Comparison of ENCODE assay signal across 8 mouse cellular contexts in genomic region chr1:65177452-65177851, GRCm38 (mm10). TPM values are rescaled to one million over a fixed set of nuclear protein-coding genes. Genes with fewer than 3 reads are reported as not detected.
DNase-seq lines count a peak whose midpoint lies in the region; ATAC-seq lines count a peak whose summit lies in the region.

No protein-coding gene starts in this region.

- H3K4me3 ChIP-seq in heart, embryonic 10.5 days: peak overlapping the region; percentile 82
- H3K4me3 ChIP-seq in embryonic facial prominence, embryonic 15.5 days (replicated peaks): peak overlapping the region; percentile 78
- H3K4me3 ChIP-seq in limb, embryonic 10.5 days: peak overlapping the region; percentile 82
- H3K4me3 ChIP-seq in midbrain, embryonic 15.5 days: peak overlapping the region; percentile 77

- H3K4me2 ChIP-seq in embryonic facial prominence, embryonic 15.5 days (replicated peaks): peak overlapping the region; percentile 66
- H3K4me2 ChIP-seq in midbrain, embryonic 15.5 days: peak overlapping the region; percentile 60

- peaks cover 22% of the 10 kb centered on the region for H3K36me3 ChIP-seq in heart, embryonic 10.5 days
- peaks cover 14% of the 10 kb centered on the region; the same call in 1 of the 2 replicates for H3K36me3 ChIP-seq in embryonic facial prominence, embryonic 15.5 days
- H3K36me3 ChIP-seq in limb, embryonic 10.5 days: peaks cover 24% of the 10 kb centered on the region
- H3K36me3 ChIP-seq in midbrain, embryonic 15.5 days (replicated peaks): no peaks in the 10 kb centered on the region

- DNase-seq in heart, embryonic 10.5 days (ENCODE audit: low spot score): no peak
- no peak for DNase-seq in heart, postnatal 4 days
- no peak for DNase-seq in limb, embryonic 10.5 days (ENCODE audit: low spot score)
- DNase-seq in embryo, embryonic 9.5 days (ENCODE audit: extremely low spot score): no peak
- no peak for DNase-seq in ovary, adult 18-20 months (ENCODE audit: low spot score)
- no peak for DNase-seq in ovary, postnatal 36 days (ENCODE audit: low spot score)

- H3K4me1 ChIP-seq in heart, embryonic 10.5 days: peaks cover 8% of the 10 kb centered on the region; the same call in 1 of the 2 replicates
- H3K4me1 ChIP-seq in embryonic facial prominence, embryonic 15.5 days: 0 out of 2 replicates have a peak, but pooled peaks cover 9% of the 10 kb centered on the region
- peaks cover 11% of the 10 kb centered on the region; the same call in 1 of the 2 replicates for H3K4me1 ChIP-seq in limb, embryonic 10.5 days
- peaks cover 37% of the 10 kb centered on the region for H3K4me1 ChIP-seq in midbrain, embryonic 15.5 days

- H3K9ac ChIP-seq in embryonic facial prominence, embryonic 15.5 days: 0 out of 2 replicates have a peak overlapping the region, but pooled peaks have one; percentile 28
- peak overlapping the region; percentile 90; the same call in 1 of the 2 replicates for H3K9ac ChIP-seq in midbrain, embryonic 15.5 days

- H3K27ac ChIP-seq in heart, embryonic 10.5 days: no peak overlapping the region
- H3K27ac ChIP-seq in embryonic facial prominence, embryonic 15.5 days (replicated peaks): peak overlapping the region; percentile 98
- H3K27ac ChIP-seq in limb, embryonic 10.5 days: no peak overlapping the region
- H3K27ac ChIP-seq in midbrain, embryonic 15.5 days: peak overlapping the region; percentile 97; the same call in 1 of the 2 replicates

- no peaks in the 10 kb centered on the region for H3K9me3 ChIP-seq in heart, embryonic 10.5 days
- H3K9me3 ChIP-seq in embryonic facial prominence, embryonic 15.5 days (replicated peaks): no peaks in the 10 kb centered on the region
- no peaks in the 10 kb centered on the region for H3K9me3 ChIP-seq in limb, embryonic 10.5 days (replicated peaks)
- H3K9me3 ChIP-seq in midbrain, embryonic 15.5 days: no peaks in the 10 kb centered on the region

- ATAC-seq in embryonic facial prominence, embryonic 15.5 days (ENCODE audit: insufficient number of reproducible peaks, low FRiP score, low TSS enrichment, low read depth): no peak
- ATAC-seq in midbrain, embryonic 15.5 days (replicated peaks): no peak

- H3K27me3 ChIP-seq in heart, embryonic 10.5 days (ENCODE audit: insufficient read depth, poor library complexity, severe bottlenecking): no peaks in the 10 kb centered on the region
- H3K27me3 ChIP-seq in embryonic facial prominence, embryonic 15.5 days: no peaks in the 10 kb centered on the region
- H3K27me3 ChIP-seq in limb, embryonic 10.5 days (ENCODE audit: low read depth, poor library complexity, severe bottlenecking): no peaks in the 10 kb centered on the region
- H3K27me3 ChIP-seq in midbrain, embryonic 15.5 days (replicated peaks): no peaks in the 10 kb centered on the region

- WGBS in heart, embryonic 10.5 days: 74% methylated on average over 3 of the region's 3 CpGs
- WGBS in embryonic facial prominence, embryonic 15.5 days: 10% methylated on average over 3 of the region's 3 CpGs
- WGBS in limb, embryonic 10.5 days: 73% methylated on average over 3 of the region's 3 CpGs
- 58% methylated on average over 3 of the region's 3 CpGs for WGBS in midbrain, embryonic 15.5 days

RNA-seq across cellular contexts. Expression of gene Idh1, which starts 8.8 kb away (rescaled TPM):
- polyA plus RNA-seq in heart, embryonic 10.5 days (2016; fragmentation: Nextera tagmentation; extraction: Ambion mirVana): 92.2 and 111 TPM in 2 replicates
- 10 to 100 TPM; 41.2 to 43.5 TPM for total RNA-seq in heart, postnatal 4 days (2021)
- 125 and 126 TPM in 2 replicates for polyA plus RNA-seq in embryonic facial prominence, embryonic 15.5 days (2015; fragmentation: Nextera tagmentation; extraction: Ambion mirVana)
- polyA plus RNA-seq in limb, embryonic 10.5 days (2016; fragmentation: Nextera tagmentation; extraction: Ambion mirVana): 147 and 173 TPM in 2 replicates
- polyA plus RNA-seq in midbrain, embryonic 15.5 days (2015; fragmentation: Nextera tagmentation; extraction: Ambion mirVana): 529 and 531 TPM in 2 replicates

RNA-seq across cellular contexts. Expression of gene Pikfyve, which starts 9.0 kb away (rescaled TPM):
- polyA plus RNA-seq in heart, embryonic 10.5 days (2016; fragmentation: Nextera tagmentation; extraction: Ambion mirVana): 8.4 and 9.5 TPM in 2 replicates
- total RNA-seq in heart, postnatal 4 days (2021): 10 to 100 TPM; 17.2 to 18.1 TPM
- polyA plus RNA-seq in embryonic facial prominence, embryonic 15.5 days (2015; fragmentation: Nextera tagmentation; extraction: Ambion mirVana): 10.7 and 10.9 TPM in 2 replicates
- 13.1 and 13.2 TPM in 2 replicates for polyA plus RNA-seq in limb, embryonic 10.5 days (2016; fragmentation: Nextera tagmentation; extraction: Ambion mirVana)
- 10.6 and 12.8 TPM in 2 replicates for polyA plus RNA-seq in midbrain, embryonic 15.5 days (2015; fragmentation: Nextera tagmentation; extraction: Ambion mirVana)

RNA-seq across cellular contexts. Expression of gene D630023F18Rik, which starts 54.4 kb away (rescaled TPM):
- 0.12 and 0.31 TPM in 2 replicates for polyA plus RNA-seq in heart, embryonic 10.5 days (2016; fragmentation: Nextera tagmentation; extraction: Ambion mirVana)
- total RNA-seq in heart, postnatal 4 days (2021): not detected
- polyA plus RNA-seq in embryonic facial prominence, embryonic 15.5 days (2015; fragmentation: Nextera tagmentation; extraction: Ambion mirVana): 0.27 and 0.33 TPM in 2 replicates
- polyA plus RNA-seq in limb, embryonic 10.5 days (2016; fragmentation: Nextera tagmentation; extraction: Ambion mirVana): 0.35 and 0.50 TPM in 2 replicates
- 0.80 and 1.1 TPM in 2 replicates for polyA plus RNA-seq in midbrain, embryonic 15.5 days (2015; fragmentation: Nextera tagmentation; extraction: Ambion mirVana)

RNA-seq across cellular contexts. Expression of gene Gm28845, which starts 58.1 kb away (rescaled TPM):
- polyA plus RNA-seq in heart, embryonic 10.5 days (2016; fragmentation: Nextera tagmentation; extraction: Ambion mirVana): not detected in 2 replicates
- not detected for total RNA-seq in heart, postnatal 4 days (2021)
- not detected in 2 replicates for polyA plus RNA-seq in embryonic facial prominence, embryonic 15.5 days (2015; fragmentation: Nextera tagmentation; extraction: Ambion mirVana)
- not detected in 2 replicates for polyA plus RNA-seq in limb, embryonic 10.5 days (2016; fragmentation: Nextera tagmentation; extraction: Ambion mirVana)
- not detected in 2 replicates for polyA plus RNA-seq in midbrain, embryonic 15.5 days (2015; fragmentation: Nextera tagmentation; extraction: Ambion mirVana)

Comparison
In these comparisons a context has a peak if more than half of its experiments do, and no peak if none do; other contexts are left out.
1. H3K27ac ChIP-seq: peak in embryonic facial prominence, embryonic 15.5 days (single experiment) and midbrain, embryonic 15.5 days (single experiment); none in heart, embryonic 10.5 days (single experiment) and limb, embryonic 10.5 days (single experiment).
2. Peak in every context shown above with its lines, with median percentiles within 50 percentile points of each other: H3K4me3 ChIP-seq.